Mouse (Mus musculus) liver, embryonic 14.5 days (tissue): ENCODE measurements at regions not wholly inside any gene's neighbourhood (a gene's known extent, or its start where the extent isn't known, plus 50 kb on each side); places are given as distances from the start of the nearest gene placed in this dataset.

ENCODE experiments used
- CTCF ChIP-seq: IDR thresholded peaks from 2 replicates; pipeline ENCODE4 v1.5.1; 2016; ENCODE audit warnings: antibody characterized with exemption, low read depth, control low read depth
- EP300 ChIP-seq: IDR thresholded peaks from 2 replicates; pipeline ENCODE4 v1.6.1; 2016; ENCODE audit warnings: antibody characterized with exemption, low read depth

DNA sequence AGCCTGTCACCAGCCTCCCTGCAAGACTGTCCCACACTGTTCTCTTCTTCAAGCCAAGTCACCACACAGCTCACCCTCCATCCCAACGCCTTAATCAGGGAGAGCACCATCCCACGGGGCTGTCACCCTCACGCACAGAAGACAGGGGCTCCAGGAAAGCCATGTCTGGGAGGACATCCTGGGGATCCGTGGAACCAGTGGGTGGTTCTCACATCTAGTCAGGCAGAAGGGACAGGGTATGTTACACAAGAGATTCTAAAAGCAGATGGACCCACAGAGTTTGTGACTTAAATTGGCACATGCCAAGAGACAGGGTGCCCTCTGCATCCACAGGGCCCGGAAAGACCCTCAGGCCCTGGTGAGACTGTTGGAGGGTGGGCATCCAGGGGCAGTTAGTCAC is 101.0 kb upstream of the Thy1 start:
- TF ChIP-seq EP300 (no peak), CTCF (no peak)
